Mouse (Mus musculus) kidney, adult 9 months (tissue): ENCODE measurements at regions not wholly inside any gene's neighbourhood (a gene's known extent, or its start where the extent isn't known, plus 50 kb on each side); places are given as distances from the start of the nearest gene placed in this dataset.
A peak's percentile ranks its signal among the peaks of the same experiment; 100 is the strongest.
"Not testable (repeated sequence)": the region's sequence is repeated elsewhere in the genome, so short reads cannot be mapped to it uniquely, and the experiment has no call there.

Experiments
- DNase-seq: peaks from one replicate; pipeline ENCODE4 v3.0.0; 2022

DNA sequence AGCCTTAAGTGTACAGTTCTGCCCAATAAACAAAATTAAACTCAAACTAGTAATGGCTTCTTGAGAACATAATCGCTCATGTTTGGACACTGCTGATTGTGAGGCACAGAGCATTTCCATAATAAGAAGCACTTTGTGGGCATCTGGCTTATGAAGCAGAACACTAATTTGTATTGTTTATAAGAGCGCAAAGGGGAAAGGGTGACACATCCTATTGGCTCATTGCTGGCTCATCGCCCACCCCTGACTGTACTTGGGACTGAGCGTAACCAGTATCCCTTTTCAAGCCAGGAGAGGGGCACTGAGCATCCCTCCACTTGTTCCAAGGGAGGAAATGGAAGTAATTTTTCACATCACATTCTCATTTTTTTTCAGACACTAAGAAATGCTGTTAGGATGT is 288.0 kb downstream of the Sfmbt2 start:
- DNase-seq: no peak

GRCm38 (mm10) chr2:10667915-10668314 is 297.6 kb downstream of the Sfmbt2 start:
- not testable (repeated sequence) for DNase-seq

DNA sequence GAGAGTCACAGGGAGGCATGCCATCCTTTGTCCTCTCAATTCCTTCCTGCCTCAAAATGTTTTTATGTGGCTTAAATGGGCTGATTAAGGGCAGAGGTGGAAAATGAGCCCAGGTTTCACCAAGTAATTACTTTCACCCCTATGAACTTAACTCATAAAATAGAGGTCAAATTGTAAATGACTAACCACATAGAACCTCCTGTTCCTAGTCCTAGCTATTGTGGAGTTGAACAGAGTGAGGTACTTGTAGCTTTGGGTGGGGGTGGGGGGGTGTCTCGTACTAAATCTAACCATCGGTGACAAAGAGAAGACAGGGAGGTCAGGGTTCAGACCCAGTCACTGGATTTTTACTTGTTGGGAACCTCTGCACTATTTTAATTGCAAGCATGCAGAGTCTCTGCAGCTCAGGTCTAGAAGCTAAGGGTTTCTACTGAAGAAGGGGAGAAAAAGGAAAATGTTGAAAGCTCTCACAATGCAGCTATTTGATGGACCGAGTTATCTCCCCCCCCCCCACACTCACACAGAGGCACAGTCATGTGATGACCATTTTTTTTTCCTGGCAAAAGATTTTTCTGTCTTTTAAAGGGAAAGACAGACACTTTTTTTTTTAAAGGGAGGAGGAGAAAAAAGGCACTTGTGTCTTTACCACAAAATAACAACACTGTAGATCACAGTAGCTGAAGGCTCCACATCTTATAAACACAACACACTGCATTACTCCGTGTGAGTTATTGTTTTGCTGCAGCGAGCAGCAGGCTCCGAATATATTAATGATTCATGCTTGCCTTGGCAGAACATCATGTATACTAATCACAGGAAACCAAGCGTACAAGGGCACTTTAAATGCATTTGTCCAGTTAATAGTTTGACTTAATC is 300.4 kb downstream of the Sfmbt2 start:
- peak; percentile 45 for DNase-seq

GRCm38 (mm10) chr2:10671299-10671632 is 301.0 kb downstream of the Sfmbt2 start:
- DNase-seq: no peak

DNA sequence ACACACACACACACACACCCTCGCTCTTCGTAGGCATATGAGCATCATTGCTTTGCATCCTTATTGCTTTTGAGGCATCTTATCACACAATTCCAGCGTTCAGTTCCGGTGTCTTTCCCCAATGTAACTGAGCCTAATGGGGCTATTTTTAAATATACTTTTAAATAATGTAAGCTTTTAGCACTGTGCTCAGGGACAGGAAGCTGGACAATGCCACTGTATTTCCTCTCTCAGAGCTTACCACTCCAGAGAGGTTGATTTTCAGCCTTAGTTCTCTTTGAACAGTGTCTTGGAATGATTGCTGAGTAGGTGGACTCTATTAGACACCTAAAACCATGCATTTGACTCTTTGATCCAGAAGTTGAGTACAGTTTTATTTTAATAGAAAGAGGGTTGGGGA is 301.9 kb downstream of the Sfmbt2 start:
- DNase-seq: no peak

DNA sequence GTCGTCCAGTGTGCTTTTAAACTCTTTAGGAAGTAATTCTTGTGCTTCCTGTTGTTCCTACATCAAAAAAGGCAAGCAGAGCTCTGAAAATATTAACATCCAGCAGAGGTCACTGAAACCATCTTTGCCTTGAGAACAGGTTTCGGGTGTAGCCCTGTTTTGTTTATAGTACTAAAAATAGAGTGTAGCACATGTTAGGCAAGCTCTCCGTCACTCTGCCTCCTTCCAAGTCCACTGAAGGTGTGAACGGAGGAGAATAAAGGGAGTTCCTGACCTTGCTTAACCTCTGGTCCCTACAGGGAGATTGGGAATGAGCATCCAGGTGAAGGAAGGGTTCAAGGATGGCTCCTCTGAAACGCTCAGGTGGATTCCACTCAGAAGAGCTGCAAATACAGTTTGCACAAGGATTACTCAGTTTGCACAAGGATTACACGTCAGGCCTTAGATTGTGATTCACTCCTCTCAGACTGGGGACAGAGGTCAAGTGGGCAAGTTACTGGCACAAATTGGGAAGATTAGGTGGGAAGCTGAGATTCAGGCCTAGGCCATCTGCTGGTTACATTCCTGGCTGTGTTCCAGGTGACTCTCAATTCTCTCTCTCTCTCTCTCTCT is 304.5 kb downstream of the Sfmbt2 start:
- DNase-seq: peak; percentile 18

GRCm38 (mm10) chr2:10701459-10701858 is 331.1 kb downstream of the Sfmbt2 start:
- DNase-seq: no peak

- no peak for DNase-seq
Measured at GRCm38 (mm10) chr2:10718366-10718765, 348.1 kb downstream of the Sfmbt2 start.

GRCm38 (mm10) chr2:10734337-10734736 is 364.0 kb downstream of the Sfmbt2 start:
- DNase-seq: not testable (repeated sequence)

GRCm38 (mm10) chr2:10736696-10737457 is 366.6 kb downstream of the Sfmbt2 start:
- no peak for DNase-seq

GRCm38 (mm10) chr2:10737458-10737775 is 367.1 kb downstream of the Sfmbt2 start:
- no peak for DNase-seq

DNA sequence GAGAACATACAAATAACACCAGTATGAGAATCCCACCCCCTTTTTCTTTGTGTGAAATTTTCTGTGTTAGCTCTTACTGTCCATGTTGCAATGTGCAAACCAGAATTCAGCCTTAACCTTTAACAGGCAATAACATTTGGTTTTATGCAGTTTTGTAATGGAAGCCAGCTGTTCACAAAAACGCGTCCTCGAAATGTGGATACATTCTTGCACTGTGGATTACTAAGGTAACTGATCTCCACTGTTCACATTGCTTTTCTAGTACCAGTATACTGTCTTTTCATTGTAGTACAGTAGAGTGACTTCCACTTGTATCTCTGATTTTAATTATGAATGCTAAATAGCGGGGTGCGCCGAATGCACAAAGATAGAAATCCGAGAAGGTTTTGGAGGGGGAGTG is 374.8 kb downstream of the Sfmbt2 start:
- no peak for DNase-seq

- DNase-seq: no peak
Measured at GRCm38 (mm10) chr2:10755375-10755774, 385.1 kb downstream of the Sfmbt2 start.

- no peak for DNase-seq
Measured at GRCm38 (mm10) chr2:10757202-10757840, 387.0 kb downstream of the Sfmbt2 start.

- no peak for DNase-seq
Measured at GRCm38 (mm10) chr2:10757886-10758285, 387.6 kb downstream of the Sfmbt2 start.

DNA sequence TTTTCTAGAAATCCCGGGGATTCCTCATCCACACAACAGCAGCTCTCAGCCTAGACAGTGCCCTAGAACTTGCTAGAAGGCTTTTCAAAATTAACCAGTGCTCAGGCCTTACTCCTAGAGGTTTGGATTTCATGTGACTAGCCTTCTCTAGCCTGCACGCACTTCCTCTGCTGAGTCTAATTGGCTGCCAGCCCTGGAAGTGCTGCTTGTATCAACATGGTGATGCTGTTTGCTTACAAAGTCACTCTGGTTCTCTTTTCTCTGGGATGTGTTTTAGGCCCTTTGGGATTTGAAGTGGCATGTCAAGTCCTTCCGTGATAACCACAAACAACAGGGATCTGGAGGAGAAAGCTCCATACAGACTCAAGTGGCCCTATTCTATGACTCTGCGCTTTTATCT is 391.9 kb downstream of the Sfmbt2 start:
- no peak for DNase-seq

GRCm38 (mm10) chr2:10783071-10783470 is 388.8 kb upstream of the Prkcq start:
- no peak for DNase-seq

DNA sequence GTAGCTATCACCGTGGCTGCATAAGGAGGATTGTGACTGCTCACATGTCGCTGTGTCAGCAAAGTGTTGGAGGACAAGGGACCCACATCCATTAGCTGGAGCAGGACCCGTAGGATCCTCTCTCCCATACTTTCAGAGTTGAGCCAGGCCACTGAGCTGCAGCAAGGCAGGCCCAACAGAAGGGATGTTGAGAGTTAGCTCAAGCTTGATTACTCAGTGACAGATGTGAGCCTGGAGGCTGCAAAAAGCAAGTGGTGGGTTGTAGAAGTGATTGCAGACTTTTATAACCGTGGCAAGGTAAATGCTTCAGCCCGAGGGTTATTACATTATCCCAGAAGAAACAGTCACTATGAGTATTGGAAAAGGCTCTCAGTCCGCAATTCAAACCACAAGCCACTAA is 388.3 kb upstream of the Prkcq start:
- no peak for DNase-seq

- DNase-seq: no peak
Measured at GRCm38 (mm10) chr2:10784266-10784665, 387.6 kb upstream of the Prkcq start.

GRCm38 (mm10) chr2:10785156-10785555 is 386.8 kb upstream of the Prkcq start:
- DNase-seq: peak; percentile 72

DNA sequence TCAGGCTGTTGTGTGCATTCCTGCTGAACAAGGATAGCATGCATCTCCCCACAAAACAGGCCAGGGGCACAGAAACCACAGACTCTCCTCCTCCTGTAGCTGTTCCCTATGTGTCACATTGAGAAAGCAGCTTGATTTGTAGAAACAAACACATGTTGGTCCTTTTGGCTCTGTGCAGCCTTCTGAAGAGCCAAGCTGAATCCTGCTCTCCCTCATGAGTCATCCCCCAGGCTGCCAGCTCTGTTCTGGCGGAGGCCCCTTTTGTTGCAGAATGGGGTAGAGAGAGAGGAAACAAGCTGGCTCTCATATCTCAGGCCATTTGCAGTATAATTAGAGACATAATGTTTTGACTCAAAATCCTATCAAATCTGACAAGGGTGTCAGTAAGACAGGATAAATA is 383.4 kb upstream of the Prkcq start:
- DNase-seq: no peak

DNA sequence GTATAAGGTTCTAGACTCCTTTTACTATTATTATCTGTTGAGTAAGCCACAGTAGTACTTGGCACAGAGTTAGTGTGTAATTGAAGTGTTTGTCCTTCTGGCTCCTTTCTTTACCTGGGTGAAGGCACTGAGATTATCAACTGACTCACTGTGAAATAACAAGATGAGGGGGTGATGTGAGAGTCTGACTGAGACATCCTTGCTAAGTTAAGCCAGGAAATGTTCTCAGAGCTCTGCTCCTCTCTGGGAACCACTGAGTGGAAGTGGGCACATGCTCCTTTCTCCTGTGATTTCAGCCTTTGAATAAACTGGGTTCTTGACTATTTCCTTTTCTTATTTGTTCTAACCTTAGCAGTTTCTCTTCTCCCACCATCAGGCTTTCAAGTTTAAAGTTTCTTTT is 380.7 kb upstream of the Prkcq start:
- no peak for DNase-seq

GRCm38 (mm10) chr2:10816374-10816773 is 355.5 kb upstream of the Prkcq start:
- peak; percentile 3 for DNase-seq
